Mouse (Mus musculus) heart, postnatal 0 days (tissue): ENCODE results near the gene C1qtnf5.

ENCODE experiments used
- CTCF ChIP-seq: IDR thresholded peaks from 2 replicates; pipeline ENCODE4 v1.5.1; 2016; ENCODE audit warnings: antibody characterized with exemption, control low read depth, low read depth
- EP300 ChIP-seq: IDR thresholded peaks from 2 replicates; pipeline ENCODE4 v1.6.1; 2016; ENCODE audit warnings: antibody characterized with exemption, low read depth

- peak; percentile 46 for TF ChIP-seq CTCF
- no peak for TF ChIP-seq EP300
Measured at GRCm38 (mm10) chr9:44119011-44119410, 12.0 kb downstream of the C1qtnf5 start.
